Mouse (Mus musculus) adrenal gland, postnatal 25 days (tissue): ENCODE data around the gene Cry2. TPM values are rescaled to one million over a fixed set of nuclear protein-coding genes. Genes with fewer than 3 reads are reported as not detected.
"Not testable (repeated sequence)": the region's sequence is repeated elsewhere in the genome, so short reads cannot be mapped to it uniquely, and the experiment has no call there.

ENCODE experiments used
- DNase-seq: peaks from one replicate; pipeline ENCODE4 v3.0.0; 2021; ENCODE audit warnings: mixed read lengths
- total RNA-seq: library from RNA; stranded (reverse); gene quantifications from 2 replicates; pipeline ENCODE4 v1.2.3, GENCODE M21; 2021

Gene Cry2
- total RNA-seq, 1 experiment from 2014 or later = 44.7 TPM

DNA sequence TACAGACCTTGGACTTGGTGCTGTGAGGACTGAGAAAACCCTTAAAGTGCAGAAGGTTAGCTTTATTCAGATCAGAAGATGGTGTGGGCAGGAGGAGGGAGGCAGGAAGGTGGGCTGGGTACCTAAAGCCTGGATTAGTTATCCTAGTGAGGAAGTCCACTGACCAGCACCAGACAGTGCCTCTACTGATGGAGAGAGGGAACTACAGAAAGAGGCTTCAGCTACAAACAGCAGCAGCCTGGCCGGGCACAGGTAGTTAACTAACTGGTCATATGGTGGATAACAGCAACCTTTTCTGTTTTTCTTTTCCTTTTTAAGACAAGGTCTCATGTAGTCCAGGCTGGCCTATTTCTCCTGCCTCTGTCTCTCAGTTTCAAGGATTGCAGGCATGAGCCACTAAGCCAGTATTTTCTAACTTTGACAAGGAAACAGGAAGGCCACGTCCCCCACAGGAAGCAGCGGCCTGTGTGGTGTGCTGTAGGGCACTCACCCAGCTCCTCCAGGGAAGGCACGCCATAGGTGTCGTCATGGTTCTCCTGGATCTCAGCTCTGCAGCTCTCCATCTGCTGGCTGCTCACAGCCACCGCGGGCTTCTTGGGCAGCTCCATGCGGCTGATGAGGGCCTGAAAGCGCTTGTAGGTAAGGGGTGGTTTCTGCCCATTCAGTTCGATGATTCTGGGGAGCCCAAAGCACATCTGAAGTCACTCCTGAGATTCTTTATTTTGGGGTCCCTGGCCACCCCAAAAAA lies 11.3 kb downstream of the Cry2 start:
- no peak for DNase-seq

GRCm38 (mm10) chr2:92421723-92422387 lies 12.0 kb downstream of the Cry2 start:
- no peak for DNase-seq

DNA sequence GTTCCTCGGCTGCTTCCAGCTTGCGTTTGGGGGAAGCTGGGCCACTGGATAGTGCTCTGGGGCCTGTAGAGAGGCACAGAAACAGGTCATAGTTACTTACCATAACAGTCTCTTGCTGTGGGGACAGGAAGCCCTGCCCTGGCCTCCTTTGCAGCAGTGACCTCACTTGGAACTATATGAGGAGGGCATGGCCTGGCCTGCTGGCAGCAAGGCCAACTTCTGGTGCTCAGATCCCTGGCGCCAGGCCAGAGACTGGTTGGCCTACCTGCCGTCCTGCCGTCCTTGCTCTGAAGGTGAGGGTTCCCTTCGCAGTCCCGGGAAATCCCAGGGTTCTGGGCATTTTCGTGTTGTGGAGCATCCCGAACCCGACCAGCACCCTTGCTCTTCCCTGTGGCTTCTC lies 22.1 kb downstream of the Cry2 start:
- DNase-seq = no peak

- DNase-seq = no peak
Measured at GRCm38 (mm10) chr2:92408309-92409045, 25.4 kb downstream of the Cry2 start.

- no peak for DNase-seq
Measured at GRCm38 (mm10) chr2:92405687-92406086, 28.2 kb downstream of the Cry2 start.

DNA sequence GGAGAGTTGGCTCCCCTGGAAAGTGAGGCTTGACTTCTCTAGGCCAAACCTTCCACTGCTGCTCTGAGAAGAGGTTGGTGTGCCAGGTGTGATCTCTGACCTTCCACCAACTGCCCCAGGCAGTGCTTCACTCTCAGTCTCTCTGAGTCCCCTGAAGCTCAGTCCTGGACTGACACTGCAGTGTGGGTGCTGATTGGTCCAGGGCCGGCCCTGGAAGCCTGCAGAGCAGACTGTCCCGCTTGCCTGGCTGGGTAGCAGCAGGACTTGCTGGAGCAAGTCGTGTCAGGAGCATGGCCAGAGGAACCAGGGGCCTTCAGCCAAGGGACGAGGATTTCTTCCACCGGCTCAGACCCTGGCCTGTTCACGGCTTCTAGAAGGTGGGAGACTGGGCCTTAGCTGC lies 29.1 kb downstream of the Cry2 start:
- DNase-seq = no peak

- no peak for DNase-seq
Measured at GRCm38 (mm10) chr2:92403776-92404319, 30.0 kb downstream of the Cry2 start.

GRCm38 (mm10) chr2:92402591-92403326 lies 31.1 kb downstream of the Cry2 start:
- no peak for DNase-seq

DNA sequence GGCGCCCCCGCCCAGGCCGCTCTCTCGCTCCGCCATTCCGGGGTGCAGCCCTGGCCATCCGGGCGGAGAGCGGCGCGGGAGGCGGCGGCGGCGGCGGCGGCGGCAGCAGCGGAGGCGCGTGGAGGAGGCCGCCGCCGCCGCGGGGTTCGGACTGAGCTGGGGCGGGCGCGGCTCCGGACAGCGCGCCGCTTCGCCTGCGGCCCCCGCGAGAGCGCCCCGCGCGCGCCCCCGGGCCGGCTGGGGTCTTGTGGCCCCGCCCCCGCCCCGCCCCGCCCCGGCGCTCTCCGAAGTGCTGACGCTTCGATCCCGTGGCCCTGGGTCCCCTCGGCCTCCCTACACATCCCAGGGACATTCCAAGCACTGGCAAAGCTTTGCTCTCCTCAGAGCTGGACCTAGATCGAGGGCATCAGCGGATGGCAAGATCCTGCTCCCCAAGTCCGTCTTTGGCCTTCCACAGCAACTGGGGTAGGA lies 32.7 kb downstream of the Cry2 start, which contains the start of gene Mapk8ip1:
Gene Mapk8ip1 (minus strand): TSS at position 173 of the 471 bp plus-strand sequence.
- DNase-seq = peak; percentile 38

DNA sequence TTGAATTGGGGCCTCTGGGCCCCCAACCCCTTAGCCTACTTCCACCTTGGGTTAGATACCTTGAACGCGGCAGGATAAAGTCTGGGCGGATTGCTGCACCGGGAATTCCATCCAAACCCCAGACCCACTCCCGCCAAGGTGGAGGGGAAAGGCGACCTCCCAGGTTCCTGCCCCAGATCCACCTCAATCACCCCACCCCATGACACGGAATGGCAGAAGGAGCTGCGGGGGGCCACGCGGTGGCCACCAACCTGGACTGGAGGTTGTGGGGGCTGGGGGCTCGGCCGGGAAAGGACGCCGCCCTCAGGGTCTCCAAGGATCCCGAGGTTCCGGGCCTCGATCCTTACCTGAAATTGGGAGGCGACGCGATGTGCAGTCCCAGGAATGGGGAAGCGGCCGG lies 33.2 kb downstream of the Cry2 start:
- DNase-seq = no peak

DNA sequence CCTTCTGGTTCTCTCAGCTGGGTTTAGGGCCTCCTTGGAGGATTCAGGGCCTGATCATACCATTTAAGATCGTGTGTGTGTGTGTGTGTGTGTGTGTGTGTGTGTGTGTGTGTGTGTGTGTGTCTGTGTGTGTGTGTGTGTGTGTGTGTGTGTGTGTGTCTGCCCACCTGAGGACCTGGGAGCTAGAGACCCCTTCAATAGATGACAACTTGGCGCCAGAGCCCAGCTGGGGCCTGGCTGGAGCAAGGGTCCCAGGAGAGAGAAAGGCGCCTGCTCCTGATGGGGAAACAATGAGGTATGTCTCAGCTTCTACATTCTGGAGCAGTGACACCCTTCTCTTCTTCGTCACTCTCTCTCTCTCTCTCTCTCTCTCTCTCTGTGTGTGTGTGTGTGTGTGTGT lies 34.0 kb downstream of the Cry2 start:
- not testable (repeated sequence) for DNase-seq

- no peak for DNase-seq
Measured at GRCm38 (mm10) chr2:92397436-92397835, 36.4 kb downstream of the Cry2 start.

DNA sequence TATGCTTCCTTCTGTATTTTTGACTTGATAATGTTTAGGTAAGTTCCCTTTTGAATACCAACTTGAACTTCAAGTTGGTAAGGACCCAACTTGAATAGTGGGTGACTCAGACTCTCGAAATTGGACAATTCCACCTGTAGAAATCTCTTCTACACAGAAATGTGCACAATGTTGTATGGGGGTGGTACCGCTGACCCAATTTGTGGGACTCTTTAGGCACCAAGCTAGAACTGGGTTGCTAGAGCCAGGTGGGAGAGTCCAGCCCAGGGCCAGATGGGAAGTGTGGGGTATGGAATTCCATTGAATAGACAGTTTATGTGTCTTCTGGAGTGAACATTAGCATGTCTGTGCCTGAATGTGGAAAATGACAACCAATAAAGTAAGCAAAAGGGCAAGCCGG lies 38.3 kb downstream of the Cry2 start:
- no peak for DNase-seq

GRCm38 (mm10) chr2:92392318-92393264 lies 41.3 kb downstream of the Cry2 start:
- no peak for DNase-seq

GRCm38 (mm10) chr2:92391703-92392317 lies 42.0 kb downstream of the Cry2 start:
- no peak for DNase-seq

GRCm38 (mm10) chr2:92391116-92391515 lies 42.7 kb downstream of the Cry2 start:
- no peak for DNase-seq

DNA sequence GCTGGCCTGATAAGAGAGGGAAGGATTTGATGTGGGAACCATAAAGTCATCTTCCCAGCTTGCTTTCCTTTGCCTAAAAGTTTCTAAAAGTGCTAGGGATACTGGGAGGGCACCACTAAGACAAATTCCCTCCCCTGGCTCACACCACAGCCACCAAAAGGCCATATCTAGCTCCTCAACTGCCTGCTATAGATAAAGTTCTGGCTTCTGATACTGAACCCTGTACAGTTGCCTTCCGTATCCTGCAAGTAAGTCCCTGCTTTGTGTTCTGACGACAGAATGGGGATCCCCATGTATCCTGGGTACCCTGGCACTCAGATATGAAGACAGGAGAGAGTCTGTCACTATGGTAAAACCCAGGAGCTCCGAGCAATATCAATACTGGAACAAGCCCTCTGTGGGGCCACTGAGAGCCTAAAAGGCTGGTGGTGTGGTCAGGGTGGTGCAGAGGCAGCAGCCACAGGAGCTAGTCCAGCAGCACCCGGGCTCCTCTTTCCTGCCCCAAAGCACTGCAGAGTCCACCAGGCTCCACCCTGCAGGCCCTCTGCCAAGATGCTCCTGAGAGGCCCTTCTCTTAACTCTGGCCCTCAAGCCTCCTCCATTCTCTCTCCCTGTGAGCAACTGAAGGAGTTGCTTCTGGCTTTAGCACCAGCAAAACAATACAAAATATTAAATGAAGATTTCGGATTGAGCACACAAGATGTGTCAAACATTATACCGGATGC lies 43.5 kb downstream of the Cry2 start:
- DNase-seq = no peak

DNA sequence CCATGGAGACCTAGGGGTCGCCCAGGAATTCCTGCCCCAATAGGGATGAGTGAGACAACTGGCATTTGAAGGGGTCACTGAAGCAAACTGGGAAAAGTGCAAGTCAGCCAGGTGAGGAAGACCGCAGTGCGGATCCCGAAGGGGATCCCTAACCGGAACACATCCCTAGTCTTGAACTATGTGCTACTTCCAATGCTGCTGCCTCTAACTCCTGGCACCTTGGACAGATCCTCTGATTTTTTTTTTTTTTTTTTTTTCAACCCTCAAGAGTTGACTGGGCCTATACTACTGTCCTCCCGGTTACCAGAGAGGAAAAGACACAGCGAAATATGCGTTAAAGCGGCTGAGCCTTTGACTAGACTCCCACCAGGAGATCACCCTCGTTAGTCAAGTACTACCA lies 44.2 kb downstream of the Cry2 start:
- DNase-seq = no peak

DNA sequence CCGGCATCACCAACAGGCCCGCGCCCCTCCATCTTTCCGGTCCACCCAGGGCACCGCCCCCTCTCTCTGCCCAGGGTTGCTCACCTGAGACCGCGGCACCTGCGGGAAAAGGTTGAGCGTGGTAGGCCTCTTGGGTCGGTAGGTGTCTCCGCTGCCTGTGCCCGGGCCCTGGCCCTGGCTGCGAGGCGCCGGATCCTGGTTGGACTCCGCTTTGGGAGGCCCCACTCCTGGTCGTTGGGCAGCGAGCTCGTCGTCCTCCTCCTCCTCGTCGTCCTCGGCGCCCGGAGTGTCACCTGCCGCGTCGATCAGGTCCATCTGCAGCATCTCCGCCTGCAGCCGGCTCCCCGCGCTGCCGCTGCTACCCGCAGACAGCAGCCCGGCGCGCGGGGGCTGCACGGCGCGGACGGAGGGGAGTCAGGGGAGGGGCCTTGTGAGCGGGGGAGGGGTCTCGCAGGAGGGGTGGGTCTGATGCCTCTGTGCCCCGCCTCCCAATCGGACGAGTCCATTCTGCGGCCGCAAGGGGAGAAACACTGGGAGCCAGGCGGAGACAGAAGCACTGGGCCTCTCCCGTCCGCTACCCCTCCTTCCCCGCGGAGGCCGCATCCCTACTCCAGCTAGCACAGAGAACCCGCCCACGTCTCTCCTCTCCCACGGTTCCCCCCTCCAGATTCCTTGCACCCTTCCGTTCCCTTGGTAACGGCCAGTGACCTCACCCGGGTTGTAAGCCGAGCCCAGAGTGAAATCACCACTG lies 44.8 kb downstream of the Cry2 start:
- DNase-seq = peak; percentile 83
